Mouse (Mus musculus) C2C12 (cell line): ENCODE data around the gene Siglec1.

Source experiments
- CEBPB ChIP-seq: IDR thresholded peaks from one replicate; pipeline ENCODE4 v1.6.1; 2011; ENCODE audit warnings: low read depth, mild to moderate bottlenecking, control low read depth, moderate library complexity
- CTCF ChIP-seq: IDR thresholded peaks from one replicate; pipeline ENCODE4 v1.5.1; 2011; ENCODE audit not compliant: control insufficient read depth, insufficient read depth, insufficient read length
- FOSL1 ChIP-seq: IDR thresholded peaks from one replicate; pipeline ENCODE4 v1.8.0; 2011; ENCODE audit warnings: mild to moderate bottlenecking, low read length; ENCODE audit not compliant: poor library complexity, insufficient read depth, severe bottlenecking
- MAX ChIP-seq: IDR thresholded peaks from one replicate; pipeline ENCODE4 v1.6.1; 2011; ENCODE audit warnings: mild to moderate bottlenecking, control low read depth
- MYOD1 ChIP-seq: IDR thresholded peaks from one replicate; pipeline ENCODE4 v1.6.1; 2011; ENCODE audit warnings: low read depth; ENCODE audit not compliant: control insufficient read depth, insufficient read length
- MYOG ChIP-seq: IDR thresholded peaks from one replicate; pipeline ENCODE4 v1.6.1; 2011; ENCODE audit not compliant: control insufficient read depth, insufficient read length; ENCODE audit errors: extremely low read depth
- USF1 ChIP-seq: IDR thresholded peaks from one replicate; pipeline ENCODE4 v1.6.1; 2011; ENCODE audit warnings: low read depth, mild to moderate bottlenecking, control low read depth, moderate library complexity

DNA sequence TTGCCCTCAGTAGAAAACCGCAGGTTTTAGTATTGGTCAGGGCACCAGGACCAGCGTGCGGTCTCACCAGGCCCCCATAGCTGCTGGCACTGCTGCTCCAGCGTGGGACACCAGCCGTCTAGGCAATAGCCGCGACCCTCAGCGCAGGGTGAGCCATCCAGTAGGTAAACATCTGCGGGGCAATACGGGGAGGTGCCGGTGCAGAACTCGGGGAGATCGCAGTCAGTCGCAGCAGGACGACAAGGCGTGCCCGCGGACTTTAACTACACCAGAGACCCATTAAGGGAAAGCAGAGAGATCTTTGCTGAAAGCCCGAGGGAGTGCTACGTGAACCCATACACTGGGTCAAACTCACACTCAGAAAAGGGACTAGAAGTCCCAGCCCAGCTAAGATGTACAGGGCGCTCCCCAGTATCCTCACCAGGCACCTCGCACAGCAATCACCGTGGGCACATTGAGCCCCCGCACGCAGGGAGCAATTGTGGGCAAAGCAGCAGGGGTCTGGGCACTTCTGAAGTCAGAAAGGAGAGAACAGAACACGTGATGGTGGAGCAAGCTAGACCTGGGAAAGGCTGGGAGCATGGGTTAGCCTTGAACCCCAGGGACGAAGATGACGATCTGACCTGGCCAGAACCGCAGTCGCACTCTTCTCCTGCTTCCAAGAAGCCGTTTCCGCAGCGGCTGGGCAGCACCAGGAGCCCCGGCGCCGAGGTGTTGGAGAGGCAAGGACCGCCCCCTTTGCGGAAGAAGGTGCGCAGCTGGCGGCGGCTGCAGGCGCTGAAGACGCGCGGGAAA, 32.5 kb downstream of the Siglec1 start:
- TF ChIP-seq CTCF (no peak), MYOG (no peak), CEBPB (no peak), MYOD1 (no peak), USF1 (no peak), FOSL1 (no peak), MAX (no peak)
